Mouse (Mus musculus): ENCODE data around the gene B3gnt5. TPM values are rescaled to one million over a fixed set of nuclear protein-coding genes. Genes with fewer than 3 reads are reported as not detected.
A peak's percentile ranks its signal among the peaks of the same experiment; 100 is the strongest.

B3gnt5 gene
- total RNA-seq, 1 experiment = 17.2 TPM

GRCm38 (mm10) chr16:19760505-19761496 lies 793 bp downstream of the B3gnt5 start:
- TF ChIP-seq CHD2 (IDR thresholded peaks at IDR 0.05; ENCODE audit: low read depth, low read length) (no peak), ZC3H11A (IDR thresholded peaks at IDR 0.05; ENCODE audit: borderline replicate concordance, low read depth, low read length) (no peak), HCFC1 (IDR thresholded peaks at IDR 0.05; ENCODE audit: borderline replicate concordance, insufficient read depth, low read length) (no peak), ZNF384 (IDR thresholded peaks at IDR 0.05; ENCODE audit: low read depth, low read length) (no peak), MAFK (IDR thresholded peaks at IDR 0.05; ENCODE audit: insufficient read depth, low read depth, low read length) (no peak)
- in situ Hi-C loops (cut with MboI; ENCODE audit: low sequenced_read_pairs in 2 of 2, unreplicated experiment in 2 of 2) = no loop called here
- Histone ChIP-seq H3K27ac (ENCODE audit: insufficient read depth, low read depth, low read length, poor library complexity, severe bottlenecking) (0 out of 2 replicates have a peak overlapping the region, but pooled peaks have one; percentile 18), H3K36me3 (ENCODE audit: control insufficient read depth, insufficient read depth, low read length, poor library complexity, severe bottlenecking) (peaks cover 2% of the 10 kb centered on the region; the same call in 1 of the 2 replicates), H3K9ac (ENCODE audit: insufficient read depth, low read depth, low read length, poor library complexity, severe bottlenecking) (peak overlapping the region; percentile 75), H3K4me1 (ENCODE audit: control insufficient read depth in 2 of 2, insufficient read depth in 2 of 2, low read length in 2 of 2, poor library complexity in 1 of 2) (0 out of 4 replicates have a peak, but pooled peaks cover 0 to 2% of the 10 kb centered on the region in 2 experiments), H3K4me3 (ENCODE audit: insufficient read depth in 1 of 2, low read depth in 1 of 2, low read length in 2 of 2, poor library complexity in 1 of 2, severe bottlenecking in 1 of 2) (peak overlapping the region; percentile 64 to 74), H3K9me3 (ENCODE audit: control insufficient read depth, insufficient read depth, low read depth, low read length) (no peaks in the 10 kb centered on the region)
- DNase-seq (ENCODE audit: low read depth, low spot score) = no peak

DNA sequence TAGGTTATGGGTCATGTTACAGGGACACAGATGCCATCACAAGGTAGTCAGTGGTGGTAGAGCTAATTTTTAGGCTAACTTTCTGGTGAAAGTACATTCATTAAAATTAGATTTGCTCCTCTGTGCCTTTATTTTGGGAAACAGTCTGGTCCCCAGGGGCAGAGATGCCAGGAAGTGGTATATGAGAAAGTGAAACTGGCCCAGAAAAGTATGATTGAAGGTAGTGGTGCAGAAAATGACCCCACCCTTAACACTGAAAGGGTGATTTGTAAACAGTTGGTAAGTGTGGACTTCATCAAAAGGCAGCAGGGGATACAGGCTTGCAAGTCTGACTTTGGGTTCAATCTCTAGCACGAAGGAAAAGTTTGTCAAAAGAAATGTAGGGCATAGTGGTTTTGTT lies 1.7 kb downstream of the B3gnt5 start:
- no peak overlapping the region for H3K9ac ChIP-seq (ENCODE audit: insufficient read depth, low read depth, low read length, poor library complexity, severe bottlenecking)
- H3K36me3 ChIP-seq (ENCODE audit: control insufficient read depth, insufficient read depth, low read length, poor library complexity, severe bottlenecking) = peaks cover 2% of the 10 kb centered on the region; the same call in 1 of the 2 replicates
- H3K4me1 ChIP-seq (ENCODE audit: control insufficient read depth in 2 of 2, insufficient read depth in 2 of 2, low read length in 2 of 2, poor library complexity in 1 of 2) = 0 out of 4 replicates have a peak, but pooled peaks cover 0 to 2% of the 10 kb centered on the region in 2 experiments
- TF ChIP-seq ZNF384 (IDR thresholded peaks at IDR 0.05; ENCODE audit: low read depth, low read length) (no peak), MAFK (IDR thresholded peaks at IDR 0.05; ENCODE audit: insufficient read depth, low read depth, low read length) (no peak), CHD2 (IDR thresholded peaks at IDR 0.05; ENCODE audit: low read depth, low read length) (no peak), ZC3H11A (IDR thresholded peaks at IDR 0.05; ENCODE audit: borderline replicate concordance, low read depth, low read length) (no peak), HCFC1 (IDR thresholded peaks at IDR 0.05; ENCODE audit: borderline replicate concordance, insufficient read depth, low read length) (no peak)
- no peaks in the 10 kb centered on the region for H3K9me3 ChIP-seq (ENCODE audit: control insufficient read depth, insufficient read depth, low read depth, low read length)
- in situ Hi-C loops (cut with MboI; ENCODE audit: low sequenced_read_pairs in 2 of 2, unreplicated experiment in 2 of 2) = no loop called here
- DNase-seq (ENCODE audit: low read depth, low spot score) = no peak
- H3K27ac ChIP-seq (ENCODE audit: insufficient read depth, low read depth, low read length, poor library complexity, severe bottlenecking) = no peak overlapping the region
- H3K4me3 ChIP-seq (ENCODE audit: insufficient read depth in 1 of 2, low read depth in 1 of 2, low read length in 2 of 2, poor library complexity in 1 of 2, severe bottlenecking in 1 of 2) = peak overlapping the region in 1 of 2 experiments; percentile 64; a peak in 2 of 4 replicates

DNA sequence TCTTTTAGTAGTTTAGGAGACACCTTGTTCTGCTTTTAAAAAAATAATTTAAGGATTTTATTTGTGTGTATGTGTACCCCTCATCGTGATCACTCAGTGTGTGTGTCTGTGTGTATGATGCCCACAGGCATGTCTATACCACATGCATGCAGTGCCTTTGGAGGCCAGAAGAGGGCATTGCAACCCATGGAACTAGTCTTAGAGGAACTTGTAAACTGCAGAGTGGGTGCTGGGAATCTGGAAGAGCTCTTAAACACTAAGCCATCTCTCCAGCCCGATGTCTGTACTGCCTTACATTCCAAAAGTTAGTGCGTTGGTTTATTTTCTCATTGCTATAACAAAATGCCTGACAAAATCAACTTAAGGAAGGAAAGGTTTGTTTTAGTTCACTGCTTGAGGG lies 6.1 kb downstream of the B3gnt5 start:
- H3K9me3 ChIP-seq (ENCODE audit: control insufficient read depth, insufficient read depth, low read depth, low read length) = no peaks in the 10 kb centered on the region
- no peak overlapping the region for H3K9ac ChIP-seq (ENCODE audit: insufficient read depth, low read depth, low read length, poor library complexity, severe bottlenecking)
- in situ Hi-C loops (cut with MboI; ENCODE audit: low sequenced_read_pairs in 2 of 2, unreplicated experiment in 2 of 2) = no loop called here
- no peak overlapping the region for H3K4me3 ChIP-seq (ENCODE audit: insufficient read depth in 1 of 2, low read depth in 1 of 2, low read length in 2 of 2, poor library complexity in 1 of 2, severe bottlenecking in 1 of 2)
- peaks cover 2% of the 10 kb centered on the region; the same call in 1 of the 2 replicates for H3K36me3 ChIP-seq (ENCODE audit: control insufficient read depth, insufficient read depth, low read length, poor library complexity, severe bottlenecking)
- no peak for DNase-seq (ENCODE audit: low read depth, low spot score)
- H3K27ac ChIP-seq (ENCODE audit: insufficient read depth, low read depth, low read length, poor library complexity, severe bottlenecking) = no peak overlapping the region
- H3K4me1 ChIP-seq (ENCODE audit: control insufficient read depth in 2 of 2, insufficient read depth in 2 of 2, low read length in 2 of 2, poor library complexity in 1 of 2) = 0 out of 4 replicates have a peak, but pooled peaks cover 0 to 2% of the 10 kb centered on the region in 2 experiments
- TF ChIP-seq ZNF384 (IDR thresholded peaks at IDR 0.05; ENCODE audit: low read depth, low read length) (no peak), ZC3H11A (IDR thresholded peaks at IDR 0.05; ENCODE audit: borderline replicate concordance, low read depth, low read length) (0 out of 2 replicates have a peak, but pooled peaks have one; percentile 7)

GRCm38 (mm10) chr16:19768046-19768445 lies 8.0 kb downstream of the B3gnt5 start:
- H3K27ac ChIP-seq (ENCODE audit: insufficient read depth, low read depth, low read length, poor library complexity, severe bottlenecking) = no peak overlapping the region
- no peaks in the 10 kb centered on the region for H3K9me3 ChIP-seq (ENCODE audit: control insufficient read depth, insufficient read depth, low read depth, low read length)
- H3K9ac ChIP-seq (ENCODE audit: insufficient read depth, low read depth, low read length, poor library complexity, severe bottlenecking) = no peak overlapping the region
- TF ChIP-seq MAFK (IDR thresholded peaks at IDR 0.05; ENCODE audit: insufficient read depth, low read depth, low read length) (no peak), ZNF384 (IDR thresholded peaks at IDR 0.05; ENCODE audit: low read depth, low read length) (no peak), ZC3H11A (IDR thresholded peaks at IDR 0.05; ENCODE audit: borderline replicate concordance, low read depth, low read length) (no peak), CHD2 (IDR thresholded peaks at IDR 0.05; ENCODE audit: low read depth, low read length) (no peak), HCFC1 (IDR thresholded peaks at IDR 0.05; ENCODE audit: borderline replicate concordance, insufficient read depth, low read length) (no peak)
- no peaks in the 10 kb centered on the region for H3K4me1 ChIP-seq (ENCODE audit: control insufficient read depth in 2 of 2, insufficient read depth in 2 of 2, low read length in 2 of 2, poor library complexity in 1 of 2)
- H3K4me3 ChIP-seq (ENCODE audit: insufficient read depth in 1 of 2, low read depth in 1 of 2, low read length in 2 of 2, poor library complexity in 1 of 2, severe bottlenecking in 1 of 2) = no peak overlapping the region
- no peak for DNase-seq (ENCODE audit: low read depth, low spot score)
- H3K36me3 ChIP-seq (ENCODE audit: control insufficient read depth, insufficient read depth, low read length, poor library complexity, severe bottlenecking) = peaks cover 2% of the 10 kb centered on the region; the same call in 1 of the 2 replicates
- in situ Hi-C loops (cut with MboI; ENCODE audit: low sequenced_read_pairs in 2 of 2, unreplicated experiment in 2 of 2) = no loop called here
